Mouse (Mus musculus): Measurements from ENCODE around the gene Nrg3.

DNA sequence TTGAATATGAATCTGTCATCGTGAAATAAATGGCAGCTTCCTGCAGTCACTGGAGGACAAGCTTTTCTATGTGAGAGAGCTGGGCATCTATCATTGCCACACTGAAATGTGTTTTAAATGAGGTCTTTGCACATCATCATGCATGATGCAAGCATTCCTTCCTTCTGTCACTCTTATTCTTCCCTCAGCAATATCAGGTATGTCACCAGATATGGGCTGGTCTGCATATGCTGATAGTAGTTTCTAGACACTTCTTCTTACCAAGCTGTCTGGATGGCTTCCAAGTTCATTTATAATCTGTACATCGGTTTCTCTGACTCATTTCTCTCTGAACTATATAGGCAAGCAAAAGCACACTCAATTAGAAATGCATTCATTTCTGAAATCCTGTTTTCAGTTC is 925.6 kb downstream of the Nrg3 start:
- no peak for TF ChIP-seq POLR2A (IDR thresholded peaks at IDR 0.05; ENCODE audit: low read depth, low read length)
- no peak for TF ChIP-seq CTCF (conservative IDR thresholded peaks at IDR 0.05; ENCODE audit: insufficient read depth, insufficient read length, low read depth, low read length)

All from kidney, adult 2 months (tissue).